Mouse (Mus musculus): ENCODE results near the gene Tbck.

The Tbck gene

GRCm38 (mm10) chr3:132683447-132684230, at the start of gene Tbck:
Gene Tbck (plus strand): TSS chr3:132684144.
- peak; percentile 93 for DNase-seq

- DNase-seq, result no peak
These were observed 46.9 kb upstream of the Tbck start for GRCm38 (mm10) chr3:132637080-132637479.

- DNase-seq, result no peak
These were observed 39.9 kb upstream of the Tbck start for GRCm38 (mm10) chr3:132644071-132644470.

- DNase-seq, result no peak
These were observed 37.1 kb upstream of the Tbck start for GRCm38 (mm10) chr3:132646814-132647213.

- DNase-seq, result no peak
These were observed 34.6 kb upstream of the Tbck start for GRCm38 (mm10) chr3:132649368-132649767.

- no peak for DNase-seq
These were observed 33.8 kb upstream of the Tbck start for GRCm38 (mm10) chr3:132650191-132650590.

- DNase-seq, result peak; percentile 9
These were observed 32.2 kb upstream of the Tbck start for GRCm38 (mm10) chr3:132651776-132652175.

- DNase-seq, result no peak
These were observed 30.0 kb upstream of the Tbck start for GRCm38 (mm10) chr3:132653959-132654358.

GRCm38 (mm10) chr3:132655955-132656354, 28.0 kb upstream of the Tbck start:
- no peak for DNase-seq

GRCm38 (mm10) chr3:132677494-132677893, 6.5 kb upstream of the Tbck start:
- no peak for DNase-seq

- DNase-seq, result no peak
These were observed 436 bp downstream of the Tbck start, which contains the start of gene Aimp1 for GRCm38 (mm10) chr3:132684231-132684928. Gene Aimp1 (minus strand): TSS chr3:132684370.

- DNase-seq, result no peak
These were observed 17.4 kb downstream of the Tbck start for GRCm38 (mm10) chr3:132701368-132701767.

GRCm38 (mm10) chr3:132704216-132704615, 20.3 kb downstream of the Tbck start:
- no peak for DNase-seq

- DNase-seq, result no peak
These were observed 23.0 kb downstream of the Tbck start for GRCm38 (mm10) chr3:132706977-132707376.

GRCm38 (mm10) chr3:132713913-132714312, 30.0 kb downstream of the Tbck start:
- DNase-seq, result no peak

- no peak for DNase-seq
These were observed 33.4 kb downstream of the Tbck start for GRCm38 (mm10) chr3:132717316-132717715.

- no peak for DNase-seq
These were observed 40.4 kb downstream of the Tbck start for GRCm38 (mm10) chr3:132724326-132724725.

GRCm38 (mm10) chr3:132744287-132745146, 60.6 kb downstream of the Tbck start:
- no peak for DNase-seq

- DNase-seq, result peak; percentile 44
These were observed 63.1 kb downstream of the Tbck start for GRCm38 (mm10) chr3:132747036-132747435.

- no peak for DNase-seq
These were observed 63.8 kb downstream of the Tbck start for GRCm38 (mm10) chr3:132747766-132748165.

GRCm38 (mm10) chr3:132748750-132749149, 64.8 kb downstream of the Tbck start:
- no peak for DNase-seq

GRCm38 (mm10) chr3:132752772-132753171, 68.8 kb downstream of the Tbck start:
- no peak for DNase-seq

- no peak for DNase-seq
These were observed 72.3 kb downstream of the Tbck start for GRCm38 (mm10) chr3:132756274-132756673.

Measured in right cerebral cortex, postnatal 14 days (tissue).